Mouse (Mus musculus): ENCODE results near the gene Gabbr2. TPM values are rescaled to one million over a fixed set of nuclear protein-coding genes. Genes with fewer than 3 reads are reported as not detected.

Gabbr2 gene
- polyA plus RNA-seq, 1 experiment from 2014 or later, result 0.05 TPM

GRCm38 (mm10) chr4:46613618-46614017, 378.1 kb downstream of the Gabbr2 start:
- H3K9me3 ChIP-seq, result no peaks in the 10 kb centered on the region
- no peak for ATAC-seq (ENCODE audit: insufficient number of reproducible peaks, low FRiP score, low TSS enrichment, low read depth)
- H3K4me1 ChIP-seq, result 0 out of 2 replicates have a peak, but pooled peaks cover 4% of the 10 kb centered on the region
- H3K27me3 ChIP-seq, result peaks cover 8% of the 10 kb centered on the region; the same call in 1 of the 2 replicates
- WGBS, result 77% methylated on average over 12 of the region's 12 CpGs
- no peak overlapping the region for H3K4me3 ChIP-seq
- no peak overlapping the region for H3K27ac ChIP-seq
- H3K36me3 ChIP-seq, result no peaks in the 10 kb centered on the region
- H3K4me2 ChIP-seq, result no peak overlapping the region
- no peak overlapping the region for H3K9ac ChIP-seq

Other genes starting within 250 kb of the Gabbr2 start
- 3.8 and 4.1 TPM in 2 replicates for gene Anks6, start 65.6 kb upstream of the Gabbr2 start, polyA plus RNA-seq (2015; fragmentation: Nextera tagmentation; extraction: Ambion mirVana)
- gene Galnt12, start 100.0 kb upstream of the Gabbr2 start, polyA plus RNA-seq (2015; fragmentation: Nextera tagmentation; extraction: Ambion mirVana), result 3.7 and 4.8 TPM in 2 replicates
- 25.0 and 26.9 TPM in 2 replicates for gene Col15a1, start 216.3 kb upstream of the Gabbr2 start, polyA plus RNA-seq (2015; fragmentation: Nextera tagmentation; extraction: Ambion mirVana)